Mouse (Mus musculus): ENCODE data around the gene Olfr1245. TPM values are rescaled to one million over a fixed set of nuclear protein-coding genes. Genes with fewer than 3 reads are reported as not detected.
"Not testable (repeated sequence)": the region's sequence is repeated elsewhere in the genome, so short reads cannot be mapped to it uniquely, and the experiment has no call there.

The Olfr1245 gene
- total RNA-seq (2012; rRNA removed) (not detected in 2 replicates), polyA plus RNA-seq (2012; ENCODE audit: insufficient read depth in 1 of 2, insufficient read length in 2 of 2, low read depth in 1 of 2, low replicate concordance in 2 of 2, missing spikeins in 1 of 2) (not detected)

DNA sequence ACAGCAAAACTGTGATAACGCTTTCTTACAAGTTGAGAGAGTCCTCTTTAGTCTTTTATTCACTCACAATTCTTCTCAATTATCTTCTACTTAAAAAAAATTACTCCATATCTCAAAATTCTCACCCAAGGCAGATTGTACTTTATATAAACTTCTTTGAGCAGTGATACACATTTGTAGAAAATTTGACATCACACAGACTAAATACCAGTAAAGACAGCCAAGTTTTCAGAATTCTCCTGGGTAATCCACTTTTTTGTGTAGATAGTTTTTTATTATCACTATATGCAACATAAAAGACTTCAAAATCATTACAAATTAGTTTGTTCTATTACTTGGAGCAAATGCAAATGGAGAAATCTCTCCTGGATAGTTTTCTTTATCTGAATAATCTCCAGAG, at the start of gene Olfr1245:
Gene Olfr1245, minus strand, starts transcription at position 101 of the 400 bp plus-strand sequence.
- no peak for TF ChIP-seq CHD1 (IDR thresholded peaks at IDR 0.05; ENCODE audit: low read depth, low read length)
- no peak for TF ChIP-seq RAD21 (IDR thresholded peaks at IDR 0.05; ENCODE audit: low read depth, low read length)
- no peak for TF ChIP-seq NELFE (IDR thresholded peaks at IDR 0.05; ENCODE audit: low read depth, low read length)
- no peak for TF ChIP-seq EP300 (IDR thresholded peaks at IDR 0.05; ENCODE audit: low read depth in 1 of 2, low read length in 2 of 2)
- TF ChIP-seq JUND (IDR thresholded peaks at IDR 0.05; ENCODE audit: low read depth, low read length): no peak
- no peak for TF ChIP-seq MYC (IDR thresholded peaks at IDR 0.05; ENCODE audit: low read depth, low read length)
- TF ChIP-seq KAT2A (conservative IDR thresholded peaks at IDR 0.05; ENCODE audit: low read depth, low read length): no peak
- TF ChIP-seq ZNF384 (IDR thresholded peaks at IDR 0.05; ENCODE audit: low read depth, low read length): no peak
- no peak for TF ChIP-seq ELF1 (IDR thresholded peaks at IDR 0.05; ENCODE audit: low read depth, low read length)
- no peak for TF ChIP-seq POLR2AphosphoS5 (IDR thresholded peaks at IDR 0.05; ENCODE audit: borderline replicate concordance, low read depth, low read length)
- no peak for TF ChIP-seq TBP (IDR thresholded peaks at IDR 0.05; ENCODE audit: low read depth, low read length)
- TF ChIP-seq TCF12 (IDR thresholded peaks at IDR 0.05; ENCODE audit: low read depth, low read length): no peak
- no peak for TF ChIP-seq MAFK (IDR thresholded peaks at IDR 0.05; ENCODE audit: borderline replicate concordance, low read depth, low read length)
- no peak for TF ChIP-seq POLR2A (IDR thresholded peaks at IDR 0.05; ENCODE audit: control insufficient read depth in 1 of 2, insufficient read depth in 1 of 2, low read depth in 1 of 2, low read length in 2 of 2, poor library complexity in 1 of 2)
- no peak within 1 kb of the TSS for H3K27ac ChIP-seq (ENCODE audit: control insufficient read depth, low read depth, low read length)
- DNase-seq (ENCODE audit: low read depth, low spot score): no peak
- no peaks in the 10 kb centered on the region for H3K36me3 ChIP-seq (ENCODE audit: control insufficient read depth in 1 of 2, insufficient read depth in 2 of 2, low read length in 2 of 2)
- no peak within 1 kb of the TSS for H3K9ac ChIP-seq (ENCODE audit: control insufficient read depth, low read depth, low read length, poor library complexity, severe bottlenecking)
- H3K4me3 ChIP-seq (ENCODE audit: control insufficient read depth in 1 of 2, insufficient read depth in 1 of 2, low read depth in 2 of 2, low read length in 2 of 2): no peak within 1 kb of the TSS
- H3K9me3 ChIP-seq (replicated peaks; ENCODE audit: insufficient read depth, low read length): no peaks in the 10 kb centered on the region
- no peaks in the 10 kb centered on the region for H3K4me1 ChIP-seq (ENCODE audit: control insufficient read depth in 1 of 2, insufficient read depth in 2 of 2, low read length in 2 of 2)
- H3K79me2 ChIP-seq (ENCODE audit: control insufficient read depth, insufficient read depth, low read length, poor library complexity): no peaks in the 10 kb centered on the region
- no peaks in the 10 kb centered on the region for H3K27me3 ChIP-seq (ENCODE audit: control insufficient read depth in 1 of 2, insufficient read depth in 2 of 2, low read length in 2 of 2)

DNA sequence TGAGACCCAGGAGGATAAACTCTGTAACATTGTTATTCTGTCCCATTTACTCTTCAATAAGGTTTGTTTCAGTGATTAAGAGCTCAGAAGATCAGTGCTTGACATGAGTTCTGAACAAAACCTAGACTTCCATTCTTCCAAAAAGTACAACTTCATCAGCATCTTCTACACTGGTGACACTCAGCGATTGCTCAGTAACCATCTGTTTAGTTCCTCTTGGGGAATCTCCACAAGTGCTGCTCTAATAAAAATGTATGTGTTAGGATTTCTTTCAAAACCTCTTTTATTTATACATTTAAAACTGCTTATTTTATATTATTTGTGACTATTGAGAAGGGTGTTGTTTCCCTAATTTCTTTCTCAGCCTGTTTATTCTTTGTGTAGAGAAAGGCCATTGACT, 39.9 kb upstream of the Olfr1245 start, which contains the start of gene Olfr1248:
Gene Olfr1248, minus strand, starts transcription at position 101 of the 400 bp plus-strand sequence.
- not testable (repeated sequence) for H3K4me3 ChIP-seq (ENCODE audit: control insufficient read depth in 1 of 2, insufficient read depth in 1 of 2, low read depth in 2 of 2, low read length in 2 of 2); H3K4me1 ChIP-seq (ENCODE audit: control insufficient read depth in 1 of 2, insufficient read depth in 2 of 2, low read length in 2 of 2); H3K9ac ChIP-seq (ENCODE audit: control insufficient read depth, low read depth, low read length, poor library complexity, severe bottlenecking); H3K27me3 ChIP-seq (ENCODE audit: control insufficient read depth in 1 of 2, insufficient read depth in 2 of 2, low read length in 2 of 2); H3K79me2 ChIP-seq (ENCODE audit: control insufficient read depth, insufficient read depth, low read length, poor library complexity); H3K9me3 ChIP-seq (replicated peaks; ENCODE audit: insufficient read depth, low read length); DNase-seq (ENCODE audit: low read depth, low spot score); H3K36me3 ChIP-seq (ENCODE audit: control insufficient read depth in 1 of 2, insufficient read depth in 2 of 2, low read length in 2 of 2); H3K27ac ChIP-seq (ENCODE audit: control insufficient read depth, low read depth, low read length)

DNA sequence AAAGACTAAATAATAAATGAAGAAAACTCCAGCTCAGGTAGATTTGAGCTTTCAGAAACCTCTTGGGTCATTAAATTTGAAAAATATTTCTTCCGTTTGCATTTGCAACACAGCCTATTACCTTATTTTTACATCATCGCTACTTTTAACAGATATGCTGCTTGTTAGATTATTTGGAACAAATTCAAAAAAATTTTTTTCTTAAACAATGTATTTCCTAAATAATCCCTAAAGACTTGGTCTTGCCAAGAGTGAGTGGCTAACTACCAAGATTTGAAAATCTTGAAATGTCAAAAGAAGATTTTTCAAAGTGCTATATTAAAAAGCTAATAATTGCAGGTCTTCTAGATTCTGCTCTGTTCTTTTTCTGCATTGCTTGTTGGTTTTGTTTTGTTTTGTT, 35.8 kb upstream of the Olfr1245 start, which contains the start of gene Olfr1247:
Gene Olfr1247, minus strand, starts transcription at position 101 of the 400 bp plus-strand sequence.
- no peak within 1 kb of the TSS for H3K27ac ChIP-seq (ENCODE audit: control insufficient read depth, low read depth, low read length)
- TF ChIP-seq HCFC1 (IDR thresholded peaks at IDR 0.05; ENCODE audit: low read depth, low read length) (no peak), GABPA (IDR thresholded peaks at IDR 0.05; ENCODE audit: low read depth, low read length) (no peak), TCF12 (IDR thresholded peaks at IDR 0.05; ENCODE audit: low read depth, low read length) (no peak), ZC3H11A (IDR thresholded peaks at IDR 0.05; ENCODE audit: low read depth, low read length) (no peak)
- DNase-seq (ENCODE audit: low read depth, low spot score): no peak
- H3K79me2 ChIP-seq (ENCODE audit: control insufficient read depth, insufficient read depth, low read length, poor library complexity): no peaks in the 10 kb centered on the region
- H3K4me3 ChIP-seq (ENCODE audit: control insufficient read depth in 1 of 2, insufficient read depth in 1 of 2, low read depth in 2 of 2, low read length in 2 of 2): no peak within 1 kb of the TSS
- no peak within 1 kb of the TSS for H3K9ac ChIP-seq (ENCODE audit: control insufficient read depth, low read depth, low read length, poor library complexity, severe bottlenecking)
- no peaks in the 10 kb centered on the region for H3K27me3 ChIP-seq (ENCODE audit: control insufficient read depth in 1 of 2, insufficient read depth in 2 of 2, low read length in 2 of 2)
- no peaks in the 10 kb centered on the region for H3K36me3 ChIP-seq (ENCODE audit: control insufficient read depth in 1 of 2, insufficient read depth in 2 of 2, low read length in 2 of 2)
- no peaks in the 10 kb centered on the region for H3K9me3 ChIP-seq (replicated peaks; ENCODE audit: insufficient read depth, low read length)
- H3K4me1 ChIP-seq (ENCODE audit: control insufficient read depth in 1 of 2, insufficient read depth in 2 of 2, low read length in 2 of 2): no peaks in the 10 kb centered on the region

All from MEL (cell line).